Mouse (Mus musculus): ENCODE measurements around the gene Cnot2. TPM values are rescaled to one million over a fixed set of nuclear protein-coding genes. Genes with fewer than 3 reads are reported as not detected.

Gene Cnot2
- polyA plus RNA-seq, 2 experiments from 2014 or later: 76.0 to 97.1 TPM

GRCm38 (mm10) chr10:116562210-116562609, 19.1 kb downstream of the Cnot2 start:
- ATAC-seq: no peak

- peak; percentile 34 for ATAC-seq
Observed at GRCm38 (mm10) chr10:116559171-116559570, 22.1 kb downstream of the Cnot2 start.

GRCm38 (mm10) chr10:116557166-116557565, 24.1 kb downstream of the Cnot2 start:
- ATAC-seq: peak; percentile 60

GRCm38 (mm10) chr10:116554434-116554833, 26.9 kb downstream of the Cnot2 start:
- ATAC-seq: no peak

- ATAC-seq: peak; percentile 17
Observed at GRCm38 (mm10) chr10:116547958-116548357, 33.4 kb downstream of the Cnot2 start.

GRCm38 (mm10) chr10:116546177-116546576, 35.1 kb downstream of the Cnot2 start:
- no peak for ATAC-seq

GRCm38 (mm10) chr10:116543061-116543460, 38.2 kb downstream of the Cnot2 start:
- ATAC-seq: no peak

GRCm38 (mm10) chr10:116540750-116541149, 40.6 kb downstream of the Cnot2 start:
- ATAC-seq: no peak

GRCm38 (mm10) chr10:116537495-116537894, 43.8 kb downstream of the Cnot2 start:
- ATAC-seq: no peak

- no peak for ATAC-seq
Observed at GRCm38 (mm10) chr10:116534278-116534677, 47.0 kb downstream of the Cnot2 start.

- ATAC-seq: no peak
Observed at GRCm38 (mm10) chr10:116532561-116532960, 48.8 kb downstream of the Cnot2 start.

- no peak for ATAC-seq
Observed at GRCm38 (mm10) chr10:116531063-116531462, 50.2 kb downstream of the Cnot2 start.

GRCm38 (mm10) chr10:116519588-116519987, 61.7 kb downstream of the Cnot2 start:
- ATAC-seq: no peak

- no peak for ATAC-seq
Observed at GRCm38 (mm10) chr10:116515590-116515989, 65.7 kb downstream of the Cnot2 start.

- ATAC-seq: no peak
Observed at GRCm38 (mm10) chr10:116515158-116515557, 66.2 kb downstream of the Cnot2 start.

GRCm38 (mm10) chr10:116513254-116513635, 68.1 kb downstream of the Cnot2 start:
- ATAC-seq: no peak

GRCm38 (mm10) chr10:116512521-116513253, 68.6 kb downstream of the Cnot2 start:
- ATAC-seq: no peak

GRCm38 (mm10) chr10:116505303-116506014, 75.9 kb downstream of the Cnot2 start:
- peak; percentile 66 for ATAC-seq

- no peak for ATAC-seq
Observed at GRCm38 (mm10) chr10:116492768-116493167, 88.5 kb downstream of the Cnot2 start.

GRCm38 (mm10) chr10:116486895-116487747, 94.2 kb downstream of the Cnot2 start:
- ATAC-seq: peak; percentile 75

GRCm38 (mm10) chr10:116481917-116482316, 99.4 kb downstream of the Cnot2 start:
- ATAC-seq: no peak

GRCm38 (mm10) chr10:116480988-116481387, 100.3 kb downstream of the Cnot2 start:
- no peak for ATAC-seq

GRCm38 (mm10) chr10:116476559-116476958, 104.8 kb downstream of the Cnot2 start:
- ATAC-seq: no peak

Measured in activated CD4-positive, CD25-positive, alpha-beta regulatory T cell, adult 4 months (primary cell).